Mouse (Mus musculus) MEL (cell line): ENCODE results near the gene Jup.

Experiments
- CTCF ChIP-seq, 3 experiments: IDR thresholded peaks in 2 of 3; conservative IDR thresholded peaks in 1 of 3; 2 replicates each; pipeline ENCODE4 v1.5.1; 2011 to 2012; ENCODE audit warnings: low read length in 3 of 3, low read depth in 2 of 3, mild to moderate bottlenecking in 2 of 3, improper control_type of control experiment in 1 of 3, inconsistent platforms in 1 of 3, mixed read lengths in 1 of 3, moderate library complexity in 1 of 3; ENCODE audit not compliant: control insufficient read depth in 1 of 3, insufficient read depth in 1 of 3, poor library complexity in 1 of 3, severe bottlenecking in 1 of 3
- E2F4 ChIP-seq: IDR thresholded peaks from 2 replicates; pipeline ENCODE4 v1.6.1; 2011; ENCODE audit warnings: low read depth, low read length, improper control_type of control experiment, borderline replicate concordance
- GATA1 ChIP-seq: IDR thresholded peaks from 2 replicates; pipeline ENCODE4 v1.6.1; 2011; ENCODE audit warnings: low read depth, low read length, improper control_type of control experiment
- MAFK ChIP-seq: IDR thresholded peaks from 2 replicates; pipeline ENCODE4 v1.6.1; 2011; ENCODE audit warnings: low read depth, mild to moderate bottlenecking, low read length, improper control_type of control experiment, borderline replicate concordance
- MAX ChIP-seq: IDR thresholded peaks from 2 replicates; pipeline ENCODE4 v1.6.1; 2011; ENCODE audit warnings: low read length, improper control_type of control experiment
- POLR2A ChIP-seq, 2 experiments: IDR thresholded peaks; 2 replicates each; pipeline ENCODE4 v1.6.1; 2011 to 2012; ENCODE audit warnings: low read length in 2 of 2, mild to moderate bottlenecking in 2 of 2, control low read depth in 1 of 2, improper control_type of control experiment in 1 of 2, low read depth in 1 of 2, moderate library complexity in 1 of 2; ENCODE audit not compliant: control insufficient read depth in 1 of 2, insufficient read depth in 1 of 2, poor library complexity in 1 of 2
- POLR2AphosphoS5 ChIP-seq: IDR thresholded peaks from 2 replicates; pipeline ENCODE4 v1.6.1; 2012; ENCODE audit warnings: low read depth, borderline replicate concordance, mild to moderate bottlenecking, inconsistent platforms, low read length, moderate library complexity, mixed read lengths
- SIN3A ChIP-seq: IDR thresholded peaks from 2 replicates; pipeline ENCODE4 v1.6.1; 2012; ENCODE audit warnings: low read length, improper control_type of control experiment, inconsistent platforms
- TAL1 ChIP-seq: IDR thresholded peaks from 2 replicates; pipeline ENCODE4 v1.6.1; 2012; ENCODE audit warnings: mild to moderate bottlenecking, inconsistent platforms, low read length, moderate library complexity, mixed read lengths
- USF1 ChIP-seq: IDR thresholded peaks from 2 replicates; pipeline ENCODE4 v1.6.1; 2014; ENCODE audit warnings: low read depth, mild to moderate bottlenecking, inconsistent platforms, low read length, improper control_type of control experiment, moderate library complexity
- USF2 ChIP-seq, 2 experiments: IDR thresholded peaks; 2 replicates each; pipeline ENCODE4 v1.6.1; 2011 to 2012; ENCODE audit warnings: improper control_type of control experiment in 2 of 2, low read length in 2 of 2, borderline replicate concordance in 1 of 2, inconsistent platforms in 1 of 2, low read depth in 1 of 2, mild to moderate bottlenecking in 1 of 2; ENCODE audit not compliant: insufficient read depth in 1 of 2
- ZC3H11A ChIP-seq: IDR thresholded peaks from 2 replicates; pipeline ENCODE4 v1.6.1; 2012; ENCODE audit warnings: low read depth, mild to moderate bottlenecking, inconsistent platforms, low read length, improper control_type of control experiment
- ZNF384 ChIP-seq: IDR thresholded peaks from 2 replicates; pipeline ENCODE4 v1.6.1; 2012; ENCODE audit warnings: low read depth, mild to moderate bottlenecking, inconsistent platforms, low read length, improper control_type of control experiment

- TF ChIP-seq MAX (no peak), GATA1 (no peak), POLR2A (IDR thresholded peaks at IDR 0.05; ENCODE audit: control insufficient read depth in 1 of 2, insufficient read depth in 1 of 2, low read depth in 1 of 2, low read length in 2 of 2, poor library complexity in 1 of 2) (no peak), ZC3H11A (no peak), E2F4 (no peak), USF2 (IDR thresholded peaks at IDR 0.05; ENCODE audit: borderline replicate concordance in 1 of 2, insufficient read depth in 1 of 2, low read depth in 1 of 2, low read length in 2 of 2) (no peak), SIN3A (no peak), TAL1 (no peak), USF1 (no peak), CTCF (IDR thresholded peaks at IDR 0.05 in 2 of 3, conservative IDR thresholded peaks at IDR 0.05 in 1 of 3; ENCODE audit: control insufficient read depth in 1 of 3, insufficient read depth in 1 of 3, low read depth in 2 of 3, low read length in 3 of 3, poor library complexity in 1 of 3, severe bottlenecking in 1 of 3) (no peak), ZNF384 (no peak), MAFK (no peak), POLR2AphosphoS5 (no peak)
Observed at GRCm38 (mm10) chr11:100413541-100413940, 16.0 kb upstream of the Jup start.
